9 mouse cellular contexts compared by ENCODE assay signal in genomic region chr11:32580305-32580947, GRCm38 (mm10). TPM values are rescaled to one million over a fixed set of nuclear protein-coding genes. Genes with fewer than 3 reads are reported as not detected.
DNase-seq lines count a peak whose midpoint lies in the region; ATAC-seq lines count a peak whose summit lies in the region.
"Had no signal": no experiment of that assay in that cellular context is flagged by ENCODE, and none has a peak within 500 bp of the region (broad histone marks: within the 10 kb centered on the region; RNA-seq: fewer than 3 reads in every experiment).

No protein-coding gene starts in this region.

- WGBS in embryonic facial prominence, embryonic 15.5 days, result 75% methylated on average over 16 of the region's 16 CpGs
- 75% methylated on average over 16 of the region's 16 CpGs for WGBS in midbrain, embryonic 15.5 days

- intact Hi-C loops in heart, postnatal 25 days (cut with DNase I), result no loop called here
- intact Hi-C loops in left cerebral cortex, postnatal 25 days (cut with DNase I), result no loop called here

- H3K27ac ChIP-seq in embryonic facial prominence, embryonic 15.5 days (replicated peaks), result no peak overlapping the region
- no peak overlapping the region for H3K27ac ChIP-seq in midbrain, embryonic 15.5 days
- H3K27ac ChIP-seq: neural tube, embryonic 13.5 days had no signal

- H3K4me1 ChIP-seq in embryonic facial prominence, embryonic 15.5 days, result peaks cover 8% of the 10 kb centered on the region; the same call in 1 of the 2 replicates
- H3K4me1 ChIP-seq in midbrain, embryonic 15.5 days, result no peaks in the 10 kb centered on the region

- H3K27me3 ChIP-seq in embryonic facial prominence, embryonic 15.5 days, result no peaks in the 10 kb centered on the region
- no peaks in the 10 kb centered on the region for H3K27me3 ChIP-seq in midbrain, embryonic 15.5 days (replicated peaks)
- H3K27me3 ChIP-seq: neural tube, embryonic 13.5 days had no signal

- H3K9me3 ChIP-seq in embryonic facial prominence, embryonic 15.5 days (replicated peaks), result no peaks in the 10 kb centered on the region
- no peaks in the 10 kb centered on the region for H3K9me3 ChIP-seq in midbrain, embryonic 15.5 days
- H3K9me3 ChIP-seq: neural tube, embryonic 13.5 days had no signal

- peak; percentile 85 for ATAC-seq in CD4-positive, CD25-positive, alpha-beta regulatory T cell, adult 4 months
- ATAC-seq in embryonic facial prominence, embryonic 15.5 days (ENCODE audit: insufficient number of reproducible peaks, low FRiP score, low TSS enrichment, low read depth), result peak; percentile 63
- peak; percentile 81 for ATAC-seq in midbrain, embryonic 15.5 days (replicated peaks)

- H3K4me2 ChIP-seq in embryonic facial prominence, embryonic 15.5 days (replicated peaks), result no peak overlapping the region
- H3K4me2 ChIP-seq in midbrain, embryonic 15.5 days, result no peak overlapping the region
- H3K4me2 ChIP-seq: neural tube, embryonic 13.5 days had no signal

- H3K36me3 ChIP-seq in embryonic facial prominence, embryonic 15.5 days, result no peaks in the 10 kb centered on the region
- H3K36me3 ChIP-seq in midbrain, embryonic 15.5 days (replicated peaks), result no peaks in the 10 kb centered on the region
- H3K36me3 ChIP-seq: neural tube, embryonic 13.5 days had no signal

- H3K9ac ChIP-seq in embryonic facial prominence, embryonic 15.5 days, result no peak overlapping the region
- no peak overlapping the region for H3K9ac ChIP-seq in midbrain, embryonic 15.5 days
- H3K9ac ChIP-seq: neural tube, embryonic 13.5 days had no signal

- no peak overlapping the region for H3K4me3 ChIP-seq in embryonic facial prominence, embryonic 15.5 days (replicated peaks)
- no peak overlapping the region for H3K4me3 ChIP-seq in midbrain, embryonic 15.5 days
- H3K4me3 ChIP-seq: neural tube, embryonic 13.5 days had no signal

- DNase-seq in heart, adult 9 months (ENCODE audit: low spot score in 2 of 2), result peak; percentile 53 to 59
- DNase-seq in heart, postnatal 25 days (ENCODE audit: low spot score), result no peak
- peak; percentile 50 to 64 for DNase-seq in left cerebral cortex, postnatal 25 days (ENCODE audit: low spot score in 2 of 2)
- DNase-seq in thymus, postnatal 25 days, result peak; percentile 65
- no peak for DNase-seq in embryo, embryonic 11 days

RNA-seq across cellular contexts. Expression of gene Stk10, which starts 47.3 kb away (rescaled TPM):
- total RNA-seq in heart, postnatal 25 days (2021), result 10 to 100 TPM in 1 of 2 experiments, 1 to 10 TPM in 1; 9.8 to 11.0 TPM
- polyA plus RNA-seq in CD4-positive, CD25-positive, alpha-beta regulatory T cell, adult 4 months (2017; shearing (Covaris generic)), result 100 to 1,000 TPM in 1 of 2 experiments, 10 to 100 TPM in 1; 84.0 to 217 TPM
- 3.5 and 3.7 TPM in 2 replicates for polyA plus RNA-seq in embryonic facial prominence, embryonic 15.5 days (2015; fragmentation: Nextera tagmentation; extraction: Ambion mirVana)
- total RNA-seq in left cerebral cortex, postnatal 25 days (2021), result 1 to 10 TPM; 5.5 to 6.6 TPM
- 2.0 and 2.3 TPM in 2 replicates for polyA plus RNA-seq in midbrain, embryonic 15.5 days (2015; fragmentation: Nextera tagmentation; extraction: Ambion mirVana)

RNA-seq across cellular contexts. Expression of gene Efcab9, which starts 48.5 kb away (rescaled TPM):
- total RNA-seq in heart, postnatal 25 days (2021), result under 1 TPM in 1 of 2 experiments, not detected in 1; 0.61 TPM
- 1 to 10 TPM in 1 of 2 experiments, under 1 TPM in 1; 0.87 to 1.1 TPM for polyA plus RNA-seq in CD4-positive, CD25-positive, alpha-beta regulatory T cell, adult 4 months (2017; shearing (Covaris generic))
- polyA plus RNA-seq in embryonic facial prominence, embryonic 15.5 days (2015; fragmentation: Nextera tagmentation; extraction: Ambion mirVana), result 0.29 TPM in 1 of 2 replicates, not detected in the other
- total RNA-seq in left cerebral cortex, postnatal 25 days (2021), result 1 to 10 TPM; 1.6 to 1.7 TPM
- polyA plus RNA-seq in midbrain, embryonic 15.5 days (2015; fragmentation: Nextera tagmentation; extraction: Ambion mirVana), result 0.46 TPM in 1 of 2 replicates, not detected in the other

Comparison
In these comparisons a context has a peak if more than half of its experiments do, and no peak if none do; other contexts are left out.
1. DNase-seq: peak in heart, adult 9 months (2 of 2), left cerebral cortex, postnatal 25 days (2 of 2) and thymus, postnatal 25 days (single experiment); none in heart, postnatal 25 days (single experiment) and embryo, embryonic 11 days (single experiment).
2. RNA of gene Stk10, which starts 47.3 kb away (polyA plus RNA-seq): 84.0 to 217 TPM in CD4-positive, CD25-positive, alpha-beta regulatory T cell, adult 4 months; 3.5 to 3.7 TPM in embryonic facial prominence, embryonic 15.5 days and 2.0 to 2.3 TPM in midbrain, embryonic 15.5 days; every median in the first group is over 10 times any median in the second.
3. Peak in every context shown above with its lines, with median percentiles within 50 percentile points of each other: ATAC-seq.